Mouse (Mus musculus) heart, adult 9 months (tissue): Measurements from ENCODE around the gene Pam.
A peak's percentile ranks its signal among the peaks of the same experiment; 100 is the strongest.
"Not testable (repeated sequence)": the region's sequence is repeated elsewhere in the genome, so short reads cannot be mapped to it uniquely, and the experiment has no call there.

Source experiments
- DNase-seq, 2 experiments: peaks; one replicate each; pipeline ENCODE4 v3.0.0; 2022; ENCODE audit warnings: low spot score in 2 of 2

The Pam gene

DNA sequence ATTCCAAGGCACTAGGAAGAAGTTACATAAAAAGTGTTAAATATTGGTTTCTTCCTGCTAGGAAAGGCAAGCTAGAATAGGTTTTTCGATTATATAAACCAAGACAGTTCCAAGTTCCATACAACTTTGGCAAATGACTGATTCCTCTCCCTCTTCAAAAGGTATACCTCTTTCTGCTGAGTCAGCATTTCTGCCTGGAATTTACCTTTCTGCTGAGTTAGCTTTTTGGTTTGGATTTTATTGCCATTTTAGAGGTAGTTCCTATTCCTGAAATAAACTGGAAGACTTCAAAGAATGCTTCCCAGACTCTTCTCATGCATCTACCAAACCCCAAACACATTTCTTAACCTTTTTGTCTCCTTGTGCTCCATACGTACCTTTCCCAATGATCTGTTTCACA lies 327.4 kb downstream of the Pam start:
- no peak for DNase-seq

DNA sequence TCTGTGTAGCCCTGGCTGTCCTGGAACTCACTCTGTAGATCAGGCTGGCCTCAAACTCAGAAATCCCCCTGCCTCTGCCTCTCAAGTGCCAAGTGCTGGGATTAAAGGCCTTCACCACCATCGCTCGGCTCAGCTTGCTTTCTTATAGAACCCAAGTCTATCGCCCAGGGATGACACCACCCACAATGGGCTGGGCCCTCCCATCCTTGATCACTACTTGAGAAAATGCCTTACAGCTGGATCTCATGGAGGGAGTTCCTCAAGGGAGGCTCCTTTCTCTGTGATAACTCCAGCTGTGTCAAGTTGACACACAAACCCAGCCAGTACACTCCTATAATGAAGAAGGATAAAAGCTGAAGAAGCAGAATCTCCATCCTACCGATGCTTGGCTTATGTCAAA lies 329.7 kb downstream of the Pam start:
- DNase-seq, result not testable (repeated sequence)

DNA sequence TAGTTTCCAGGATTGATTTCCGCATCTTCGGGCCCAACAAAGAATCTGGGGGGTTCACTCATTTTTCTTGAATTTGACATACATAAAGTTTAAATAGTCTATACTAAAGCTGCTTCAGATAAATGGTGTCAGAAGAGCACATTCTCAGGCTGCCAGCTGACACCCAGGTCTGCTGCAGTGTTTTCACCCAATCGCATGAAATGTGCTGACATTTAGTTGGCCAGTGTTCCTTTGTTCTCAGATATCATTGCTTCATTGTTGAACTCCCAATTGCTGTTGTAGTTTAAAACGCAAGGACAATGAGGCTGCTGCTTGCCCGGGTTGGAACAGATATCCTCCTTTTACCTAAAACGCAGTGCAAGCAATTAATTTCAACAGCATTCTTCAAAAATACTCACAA lies 334.0 kb downstream of the Pam start:
- DNase-seq, result peak; percentile 47 to 68

DNA sequence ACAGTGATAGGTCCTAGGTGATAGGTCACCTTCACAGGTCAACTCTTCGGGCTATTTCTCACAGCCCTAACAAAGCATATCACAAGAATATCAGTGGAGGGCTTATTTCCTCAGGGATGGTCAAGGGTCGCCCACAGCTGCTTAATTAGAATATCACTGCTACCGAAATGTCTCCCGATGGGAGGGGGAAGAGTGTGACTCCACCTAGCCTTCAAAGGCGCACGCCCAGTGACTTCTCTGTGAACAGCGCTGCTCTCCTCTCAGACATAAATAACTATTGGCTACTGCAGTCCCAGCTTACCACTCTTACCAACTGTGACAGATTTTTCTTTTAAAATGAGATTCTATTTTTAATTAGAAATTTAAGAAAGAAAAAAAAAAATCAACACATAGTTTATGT lies 334.8 kb downstream of the Pam start:
- peak in 1 of 2 experiments; percentile 40 for DNase-seq

DNA sequence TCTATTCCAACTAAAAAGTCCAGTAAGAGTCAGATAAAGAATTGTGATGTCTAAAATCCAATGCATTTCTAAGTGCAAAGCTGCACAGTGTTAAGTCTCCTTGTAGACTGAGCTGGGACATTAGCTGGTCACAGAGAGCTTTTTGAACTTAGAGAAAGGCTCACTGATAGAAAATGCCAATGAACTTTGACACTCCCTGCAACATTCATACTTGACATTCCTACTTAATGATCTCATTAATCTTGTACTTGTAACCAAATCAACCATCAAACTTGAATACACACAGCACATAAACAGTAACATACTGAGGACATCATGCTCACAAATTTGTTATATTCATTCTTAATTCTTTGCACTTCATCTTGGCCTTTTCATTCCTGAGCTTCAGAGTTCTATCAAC lies 335.6 kb downstream of the Pam start:
- DNase-seq, result no peak

DNA sequence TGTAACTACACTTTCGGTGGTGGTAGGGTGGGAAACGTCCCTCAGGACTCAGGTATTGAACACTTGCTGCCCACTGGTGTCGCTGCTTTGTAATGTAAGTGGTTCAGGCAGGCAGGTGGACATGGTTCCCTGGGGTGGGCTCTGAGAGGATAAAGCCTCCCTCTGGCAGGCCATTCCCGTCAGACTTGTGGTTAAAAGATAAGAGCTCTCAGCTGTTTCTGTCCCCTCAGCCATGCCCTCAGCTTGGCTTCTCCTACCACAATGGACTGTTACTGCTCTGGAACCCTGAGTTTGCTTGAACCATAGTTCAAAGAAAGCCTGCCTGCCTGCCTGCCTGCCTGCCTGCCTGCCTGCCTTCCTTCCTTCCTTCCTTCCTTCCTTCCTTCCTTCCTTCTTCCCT lies 341.1 kb downstream of the Pam start:
- no peak for DNase-seq

DNA sequence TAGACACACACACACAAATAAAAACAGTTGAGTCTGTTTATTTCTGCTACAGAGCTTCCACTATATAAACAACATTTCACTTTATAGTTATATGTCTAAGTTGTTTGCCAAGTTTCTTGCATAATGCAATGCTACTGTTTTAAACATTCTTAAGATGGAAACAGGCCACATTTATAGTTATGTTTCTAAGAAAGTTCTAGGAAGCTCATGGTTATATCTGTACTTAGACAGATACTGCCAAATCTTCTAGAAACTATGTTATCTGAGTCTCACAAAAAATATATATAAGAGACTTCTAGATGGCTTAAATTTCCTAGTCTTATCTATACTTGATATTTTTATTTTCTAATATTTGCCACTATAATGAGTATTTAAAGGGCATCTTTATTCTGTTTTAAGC lies 342.2 kb downstream of the Pam start:
- DNase-seq, result no peak

DNA sequence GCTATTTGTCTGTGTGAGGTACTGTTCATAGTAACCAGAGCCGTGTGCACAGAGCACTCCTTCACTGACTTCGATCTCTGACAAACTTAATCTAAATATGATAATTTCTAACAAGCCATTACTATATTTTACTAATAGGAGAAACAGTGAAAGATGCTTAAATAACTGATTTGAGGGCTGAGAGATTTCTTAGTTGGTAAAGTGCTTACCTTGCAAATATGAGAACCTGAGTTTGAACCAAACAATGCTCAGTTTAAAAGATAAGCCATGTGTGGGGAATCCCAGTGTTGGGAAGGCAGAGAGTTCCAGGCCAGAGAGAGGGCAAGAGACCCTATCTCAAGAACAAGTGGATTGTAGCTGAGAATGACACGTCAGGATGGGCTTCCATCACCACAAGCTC lies 347.3 kb downstream of the Pam start:
- DNase-seq, result no peak

DNA sequence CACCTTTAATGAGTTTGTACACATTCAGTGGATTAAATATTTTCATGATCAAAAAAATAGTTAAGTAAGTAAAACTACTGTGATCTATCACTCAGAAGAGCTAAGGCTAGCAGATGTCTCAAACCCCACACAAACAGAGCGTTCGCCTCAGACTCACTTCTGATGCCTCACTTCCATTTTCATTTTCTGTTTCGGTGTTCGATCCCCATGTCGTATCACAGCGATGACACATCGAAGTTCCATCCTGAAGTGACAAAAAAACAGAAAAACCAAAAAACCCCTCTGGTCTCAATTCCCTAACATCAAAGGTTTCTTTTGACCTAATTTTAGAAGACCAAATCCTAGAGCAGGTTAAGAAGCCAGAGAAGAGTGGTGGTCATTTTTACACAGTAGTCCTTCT lies 349.2 kb downstream of the Pam start:
- DNase-seq, result no peak

DNA sequence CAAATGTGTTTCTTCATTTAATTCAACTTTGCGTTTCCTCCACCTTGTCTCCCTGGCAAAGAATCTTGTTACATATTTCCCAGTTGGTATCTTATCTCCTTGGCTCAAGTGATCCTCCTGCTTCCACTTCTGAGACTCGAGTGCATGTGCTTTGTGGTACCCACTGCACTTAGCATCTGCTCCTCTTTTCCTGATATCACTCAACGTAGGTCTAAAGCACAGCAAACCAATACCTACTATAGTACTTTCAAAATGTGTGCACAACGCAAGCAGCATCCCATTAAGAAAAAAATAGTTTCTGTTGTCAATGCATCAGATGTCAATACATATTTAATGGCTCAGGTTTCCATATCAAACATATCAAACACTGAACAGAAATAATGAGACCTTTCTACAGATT lies 349.7 kb downstream of the Pam start:
- DNase-seq, result no peak
